7 mouse cellular contexts compared by ENCODE assay signal in the genomic region with DNA sequence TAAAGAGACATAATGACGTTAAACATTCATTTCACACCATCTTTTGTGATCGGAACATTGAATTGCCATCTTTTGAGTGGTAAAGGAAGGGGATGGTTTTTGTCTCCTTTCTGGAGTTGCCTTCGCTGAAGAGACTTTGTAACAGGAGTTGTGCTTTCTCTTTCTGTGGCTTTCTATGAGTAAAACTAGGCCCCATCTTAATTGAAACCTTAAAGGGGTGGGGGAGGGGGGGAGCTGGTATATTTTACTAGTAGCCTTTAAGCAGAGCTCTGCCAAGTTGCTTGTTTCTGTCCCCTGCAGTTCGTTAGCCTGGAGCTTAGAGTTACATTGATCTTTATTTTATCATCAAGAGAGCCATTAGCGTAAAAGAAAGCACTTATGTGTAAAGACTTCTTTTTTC. TPM values are rescaled to one million over a fixed set of nuclear protein-coding genes. Genes with fewer than 3 reads are reported as not detected.
DNase-seq lines count a peak whose midpoint lies in the region; ATAC-seq and TF ChIP-seq lines count a peak whose summit lies in the region.

No protein-coding gene starts in this region.

- TF ChIP-seq CTCF in lung, postnatal 0 days (IDR thresholded peaks at IDR 0.05) = no peak

- intact Hi-C loops in gastrocnemius, postnatal 14 days (cut with DNase I; ENCODE audit: low total_unique reads) = no loop called here

- H3K9ac ChIP-seq in lung, postnatal 0 days (replicated peaks; ENCODE audit: low read depth) = no peak overlapping the region
- H3K9ac ChIP-seq in forebrain, embryonic 11.5 days (ENCODE audit: low read length) = no peak overlapping the region
- H3K9ac ChIP-seq in limb, embryonic 13.5 days = peak overlapping the region; percentile 57
- H3K9ac ChIP-seq in stomach, embryonic 16.5 days (ENCODE audit: low read length) = no peak overlapping the region

- H3K9me3 ChIP-seq in lung, postnatal 0 days (ENCODE audit: low read length) = no peaks in the 10 kb centered on the region
- no peaks in the 10 kb centered on the region for H3K9me3 ChIP-seq in forebrain, embryonic 11.5 days (ENCODE audit: control insufficient read depth, low read length)
- H3K9me3 ChIP-seq in limb, embryonic 13.5 days = no peaks in the 10 kb centered on the region
- H3K9me3 ChIP-seq in stomach, embryonic 16.5 days (replicated peaks; ENCODE audit: control insufficient read depth, low read length) = no peaks in the 10 kb centered on the region

- H3K36me3 ChIP-seq in lung, postnatal 0 days (ENCODE audit: insufficient read depth, low read length) = no peaks in the 10 kb centered on the region
- no peaks in the 10 kb centered on the region for H3K36me3 ChIP-seq in forebrain, embryonic 11.5 days (ENCODE audit: control insufficient read depth, insufficient read depth, low read length)
- no peaks in the 10 kb centered on the region for H3K36me3 ChIP-seq in limb, embryonic 13.5 days
- no peaks in the 10 kb centered on the region for H3K36me3 ChIP-seq in stomach, embryonic 16.5 days (ENCODE audit: control insufficient read depth, insufficient read depth, low read length)

- ATAC-seq in lung, postnatal 0 days = no peak
- no peak for ATAC-seq in forebrain, embryonic 11.5 days (replicated peaks; ENCODE audit: low FRiP score)
- ATAC-seq in limb, embryonic 13.5 days (ENCODE audit: low FRiP score, low read depth) = no peak
- ATAC-seq in stomach, embryonic 16.5 days (ENCODE audit: insufficient read depth, low FRiP score) = no peak

- WGBS in lung, postnatal 0 days = 27% methylated on average over 5 of the region's 5 CpGs
- WGBS in forebrain, embryonic 11.5 days = 9% methylated on average over 5 of the region's 5 CpGs
- WGBS in limb, embryonic 13.5 days = 5% methylated on average over 5 of the region's 5 CpGs
- 41% methylated on average over 5 of the region's 5 CpGs for WGBS in stomach, embryonic 16.5 days

- H3K4me2 ChIP-seq in lung, postnatal 0 days (replicated peaks; ENCODE audit: low read depth, low read length) = peak overlapping the region; percentile 85
- peak overlapping the region; percentile 70; the same call in 1 of the 2 replicates for H3K4me2 ChIP-seq in forebrain, embryonic 11.5 days (ENCODE audit: low read depth, low read length, severe bottlenecking)
- H3K4me2 ChIP-seq in limb, embryonic 13.5 days (replicated peaks) = peak overlapping the region; percentile 81
- peak overlapping the region; percentile 88 for H3K4me2 ChIP-seq in stomach, embryonic 16.5 days (ENCODE audit: low read depth, low read length)

- no peak for DNase-seq in lung, postnatal 0 days (ENCODE audit: low spot score)
- DNase-seq in lung, postnatal 14 days = no peak
- no peak for DNase-seq in forebrain, embryonic 11.5 days (ENCODE audit: low spot score)
- no peak for DNase-seq in thymus, postnatal 10 days (ENCODE audit: low spot score in 2 of 2)
- no peak for DNase-seq in gastrocnemius, postnatal 14 days

- no peak for TF ChIP-seq EP300 in lung, postnatal 0 days (IDR thresholded peaks at IDR 0.05)

- H3K27ac ChIP-seq in lung, postnatal 0 days (ENCODE audit: low read length) = no peak overlapping the region
- H3K27ac ChIP-seq in forebrain, embryonic 11.5 days (ENCODE audit: low read depth, low read length) = no peak overlapping the region
- H3K27ac ChIP-seq in limb, embryonic 13.5 days = peak overlapping the region; percentile 70
- no peak overlapping the region for H3K27ac ChIP-seq in stomach, embryonic 16.5 days (ENCODE audit: low read length)

- H3K4me3 ChIP-seq in lung, postnatal 0 days (ENCODE audit: low read depth, low read length) = peak overlapping the region; percentile 92; the same call in 1 of the 2 replicates
- H3K4me3 ChIP-seq in forebrain, embryonic 11.5 days (ENCODE audit: low read depth, low read length) = peak overlapping the region; percentile 9; the same call in 1 of the 2 replicates
- H3K4me3 ChIP-seq in limb, embryonic 13.5 days = peak overlapping the region; percentile 86
- H3K4me3 ChIP-seq in stomach, embryonic 16.5 days (replicated peaks; ENCODE audit: low read length) = peak overlapping the region; percentile 80

- H3K4me1 ChIP-seq in lung, postnatal 0 days (ENCODE audit: insufficient read depth, low read depth, low read length) = peaks cover 5% of the 10 kb centered on the region; the same call in 1 of the 2 replicates
- H3K4me1 ChIP-seq in forebrain, embryonic 11.5 days (replicated peaks; ENCODE audit: control insufficient read depth, insufficient read depth, low read length) = no peaks in the 10 kb centered on the region
- peaks cover 31% of the 10 kb centered on the region for H3K4me1 ChIP-seq in limb, embryonic 13.5 days
- H3K4me1 ChIP-seq in stomach, embryonic 16.5 days (ENCODE audit: control insufficient read depth, insufficient read depth, low read length) = peaks cover 18% of the 10 kb centered on the region

- H3K27me3 ChIP-seq in lung, postnatal 0 days (replicated peaks; ENCODE audit: insufficient read depth, low read length) = no peaks in the 10 kb centered on the region
- no peaks in the 10 kb centered on the region for H3K27me3 ChIP-seq in forebrain, embryonic 11.5 days (ENCODE audit: control insufficient read depth, insufficient read depth, low read length)
- no peaks in the 10 kb centered on the region for H3K27me3 ChIP-seq in limb, embryonic 13.5 days
- H3K27me3 ChIP-seq in stomach, embryonic 16.5 days (ENCODE audit: control insufficient read depth, insufficient read depth, low read length) = no peaks in the 10 kb centered on the region

RNA-seq across cellular contexts. Expression of gene Eml4, which starts 2.3 kb away (rescaled TPM):
- polyA plus RNA-seq in lung, postnatal 0 days (2015; fragmentation: Nextera tagmentation; extraction: Ambion mirVana) = 13.4 and 15.8 TPM in 2 replicates
- 48.1 and 49.3 TPM in 2 replicates for polyA plus RNA-seq in forebrain, embryonic 11.5 days (2014; fragmentation: Nextera tagmentation; extraction: Ambion mirVana)
- 42.1 and 46.8 TPM in 2 replicates for polyA plus RNA-seq in limb, embryonic 13.5 days (2015; fragmentation: Nextera tagmentation; extraction: Ambion mirVana)
- polyA plus RNA-seq in stomach, embryonic 16.5 days (2015; fragmentation: Nextera tagmentation; extraction: Ambion mirVana) = 21.4 and 24.2 TPM in 2 replicates
- 1 to 10 TPM; 3.3 to 4.4 TPM for total RNA-seq in gastrocnemius, postnatal 14 days (2021)

Comparison
In these comparisons a context has a peak if more than half of its experiments do, and no peak if none do; other contexts are left out.
1. H3K4me3 ChIP-seq: peak in every context shown above with its lines; median percentile 92 in lung, postnatal 0 days; 86 in limb, embryonic 13.5 days; 80 in stomach, embryonic 16.5 days; 9 in forebrain, embryonic 11.5 days.